Mouse (Mus musculus) midbrain, embryonic 16.5 days (tissue): ENCODE measurements at regions not wholly inside any gene's neighbourhood (a gene's known extent, or its start where the extent isn't known, plus 50 kb on each side); places are given as distances from the start of the nearest gene placed in this dataset.
"Not testable (repeated sequence)": the region's sequence is repeated elsewhere in the genome, so short reads cannot be mapped to it uniquely, and the experiment has no call there.

Experiments used
- ATAC-seq: fragments of 200-750 bp; cut with Nextera tagmentation; 2 replicates; pipeline ENCODE4 v1.8.0; 2017; ENCODE audit warnings: moderate TSS enrichment
- H3K27ac ChIP-seq: fragments of 300-500 bp; sonication (generic); 2 replicates; pipeline ENCODE4 v1.5.1; 2014; ENCODE audit warnings: mild to moderate bottlenecking, low read length, mixed read lengths
- H3K27me3 ChIP-seq: fragments of 300-500 bp; sonication (generic); 2 replicates; pipeline ENCODE4 v1.6.1; 2014; ENCODE audit warnings: low read depth, low read length, mixed read lengths; ENCODE audit not compliant: control insufficient read depth, insufficient read depth
- H3K36me3 ChIP-seq: fragments of 300-500 bp; sonication (generic); 2 replicates; pipeline ENCODE4 v1.6.1; 2014; ENCODE audit warnings: mild to moderate bottlenecking, low read length, moderate library complexity, mixed read lengths; ENCODE audit not compliant: control insufficient read depth, insufficient read depth
- H3K4me1 ChIP-seq: fragments of 300-500 bp; sonication (generic); 2 replicates; pipeline ENCODE4 v1.6.1; 2014; ENCODE audit warnings: mild to moderate bottlenecking, low read length, mixed read lengths; ENCODE audit not compliant: control insufficient read depth, insufficient read depth
- H3K4me2 ChIP-seq: fragments of 300-500 bp; sonication (generic); 2 replicates; pipeline ENCODE4 v1.6.1; 2014; ENCODE audit warnings: mild to moderate bottlenecking, low read length, mixed read lengths
- H3K4me3 ChIP-seq: fragments of 300-500 bp; sonication (generic); 2 replicates; pipeline ENCODE4 v1.5.1; 2014; ENCODE audit warnings: low read depth, mild to moderate bottlenecking, low read length, moderate library complexity, mixed read lengths
- H3K9ac ChIP-seq: fragments of 300-500 bp; sonication (generic); 2 replicates; pipeline ENCODE4 v1.6.1; 2014; ENCODE audit warnings: low read depth, low read length, mixed read lengths
- H3K9me3 ChIP-seq: fragments of 300-500 bp; sonication (generic); replicated peaks from 2 replicates; pipeline ENCODE4 v1.6.1; 2014; ENCODE audit warnings: mild to moderate bottlenecking, low read length, mixed read lengths; ENCODE audit not compliant: control insufficient read depth, poor library complexity, severe bottlenecking
- WGBS: fragments of 180-500 bp; shearing (Covaris S2); extraction: QIAGEN DNeasy Blood & Tissue Kit; methylation state at CpG from one replicate; pipeline ENCODE4 v1.1.7; 2014; 5-methylcytosine and 5-hydroxymethylcytosine counted together

- no peak overlapping the region for H3K9ac ChIP-seq
- H3K27ac ChIP-seq = no peak overlapping the region
- no peaks in the 10 kb centered on the region for H3K27me3 ChIP-seq
- no peaks in the 10 kb centered on the region for H3K4me1 ChIP-seq
- H3K36me3 ChIP-seq = no peaks in the 10 kb centered on the region
- no peak overlapping the region for H3K4me3 ChIP-seq
- ATAC-seq = no peak
- no peaks in the 10 kb centered on the region for H3K9me3 ChIP-seq
- H3K4me2 ChIP-seq = no peak overlapping the region
- WGBS = 80% methylated on average over 3 of the region's 3 CpGs
Observed at GRCm38 (mm10) chr14:86599511-86599910, 541.5 kb downstream of the Diaph3 start.

GRCm38 (mm10) chr14:86588525-86588924 lies 552.5 kb downstream of the Diaph3 start:
- no peak overlapping the region for H3K27ac ChIP-seq
- H3K4me3 ChIP-seq = no peak overlapping the region
- H3K9me3 ChIP-seq = no peaks in the 10 kb centered on the region
- H3K4me2 ChIP-seq = no peak overlapping the region
- no peak for ATAC-seq
- H3K36me3 ChIP-seq = no peaks in the 10 kb centered on the region
- H3K9ac ChIP-seq = no peak overlapping the region
- H3K4me1 ChIP-seq = no peaks in the 10 kb centered on the region
- no peaks in the 10 kb centered on the region for H3K27me3 ChIP-seq
- WGBS = 90% methylated on average over 2 of the region's 2 CpGs

GRCm38 (mm10) chr14:86585959-86586358 lies 555.1 kb downstream of the Diaph3 start:
- 42% methylated on average over 5 of the region's 5 CpGs for WGBS
- not testable (repeated sequence) for H3K27me3 ChIP-seq, H3K36me3 ChIP-seq, ATAC-seq, H3K4me2 ChIP-seq, H3K4me3 ChIP-seq, H3K4me1 ChIP-seq, H3K27ac ChIP-seq, H3K9ac ChIP-seq, H3K9me3 ChIP-seq

DNA sequence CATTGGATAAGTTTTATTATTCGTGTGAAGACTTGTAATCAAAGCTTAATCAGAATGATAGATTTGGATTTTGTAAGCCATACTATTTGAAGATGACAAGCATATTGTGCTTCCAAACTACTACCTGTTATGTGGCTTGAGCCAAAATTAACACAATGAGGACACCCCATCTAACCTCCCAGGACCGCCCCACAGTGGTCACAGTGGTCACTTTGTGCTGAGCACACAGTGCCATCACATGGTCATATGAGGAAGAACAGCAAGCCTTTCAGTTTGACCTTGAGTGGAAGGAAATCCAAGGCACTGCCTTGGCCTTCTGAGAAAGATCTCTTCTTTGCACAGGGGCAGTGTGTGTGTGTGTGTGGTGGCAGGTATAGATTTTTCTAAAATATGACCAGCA lies 578.3 kb downstream of the Diaph3 start:
- WGBS = 61% methylated on average over 2 of the region's 2 CpGs
- Histone ChIP-seq H3K27ac (no peak overlapping the region), H3K9me3 (no peaks in the 10 kb centered on the region), H3K36me3 (no peaks in the 10 kb centered on the region), H3K27me3 (no peaks in the 10 kb centered on the region), H3K4me2 (no peak overlapping the region), H3K4me3 (no peak overlapping the region), H3K9ac (no peak overlapping the region), H3K4me1 (no peaks in the 10 kb centered on the region)
- ATAC-seq = no peak

GRCm38 (mm10) chr14:86537992-86538391 lies 603.0 kb downstream of the Diaph3 start:
- WGBS = 59% methylated on average over 5 of the region's 5 CpGs
- ATAC-seq = no peak
- Histone ChIP-seq H3K27me3 (no peaks in the 10 kb centered on the region), H3K4me2 (no peak overlapping the region), H3K36me3 (no peaks in the 10 kb centered on the region), H3K4me3 (no peak overlapping the region), H3K4me1 (no peaks in the 10 kb centered on the region), H3K9me3 (no peaks in the 10 kb centered on the region), H3K9ac (no peak overlapping the region), H3K27ac (no peak overlapping the region)

DNA sequence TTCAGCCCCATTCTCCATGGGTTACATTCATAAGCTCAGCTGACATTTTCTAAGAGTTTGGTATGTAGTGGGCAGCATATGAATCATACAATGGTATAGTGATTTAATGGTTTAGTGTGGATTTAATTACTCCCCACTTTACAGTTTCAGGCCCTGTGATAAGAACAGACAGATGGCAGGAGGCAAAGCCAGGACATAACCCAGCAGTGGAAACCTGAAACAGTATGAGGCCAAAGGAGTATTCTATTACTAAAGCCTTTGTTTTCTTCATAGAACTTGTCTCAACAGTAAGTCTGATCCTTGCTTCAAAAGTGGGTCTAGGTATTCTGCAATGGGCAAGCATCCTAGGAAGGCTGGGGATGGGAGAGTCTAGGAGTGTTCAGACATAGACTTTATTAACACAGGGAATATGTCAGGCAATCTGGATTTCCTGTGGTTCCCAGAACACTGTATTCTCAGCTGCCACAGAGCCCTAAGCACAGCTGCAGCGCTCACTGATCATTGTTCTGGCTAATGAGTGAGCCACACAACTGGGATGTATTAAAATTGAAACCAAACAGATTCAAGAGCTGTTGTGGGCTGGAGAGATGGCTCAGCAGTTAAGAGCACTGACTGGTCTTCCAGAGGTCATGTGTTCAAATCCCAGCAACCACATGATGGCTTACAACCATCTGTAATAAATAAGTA lies 604.6 kb downstream of the Diaph3 start:
- 80% methylated on average over 1 of the region's 1 CpGs for WGBS
- Histone ChIP-seq H3K4me2 (no peak overlapping the region), H3K4me3 (no peak overlapping the region), H3K9me3 (no peaks in the 10 kb centered on the region), H3K27me3 (no peaks in the 10 kb centered on the region), H3K27ac (no peak overlapping the region), H3K9ac (no peak overlapping the region), H3K4me1 (no peaks in the 10 kb centered on the region), H3K36me3 (no peaks in the 10 kb centered on the region)
- no peak for ATAC-seq

GRCm38 (mm10) chr14:86510408-86510807 lies 630.6 kb downstream of the Diaph3 start:
- no peaks in the 10 kb centered on the region for H3K27me3 ChIP-seq
- H3K4me2 ChIP-seq = no peak overlapping the region
- no peak for ATAC-seq
- H3K36me3 ChIP-seq = no peaks in the 10 kb centered on the region
- H3K9ac ChIP-seq = no peak overlapping the region
- H3K27ac ChIP-seq = no peak overlapping the region
- no peaks in the 10 kb centered on the region for H3K9me3 ChIP-seq
- H3K4me1 ChIP-seq = no peaks in the 10 kb centered on the region
- no peak overlapping the region for H3K4me3 ChIP-seq
- 94% methylated on average over 9 of the region's 9 CpGs for WGBS

- Histone ChIP-seq H3K4me1 (no peaks in the 10 kb centered on the region), H3K9me3 (no peaks in the 10 kb centered on the region), H3K36me3 (no peaks in the 10 kb centered on the region), H3K4me3 (no peak overlapping the region), H3K27ac (no peak overlapping the region), H3K27me3 (no peaks in the 10 kb centered on the region), H3K9ac (no peak overlapping the region), H3K4me2 (no peak overlapping the region)
- ATAC-seq = no peak
- 72% methylated on average over 6 of the region's 6 CpGs for WGBS
Observed at GRCm38 (mm10) chr14:86509686-86510085, 631.3 kb downstream of the Diaph3 start.

DNA sequence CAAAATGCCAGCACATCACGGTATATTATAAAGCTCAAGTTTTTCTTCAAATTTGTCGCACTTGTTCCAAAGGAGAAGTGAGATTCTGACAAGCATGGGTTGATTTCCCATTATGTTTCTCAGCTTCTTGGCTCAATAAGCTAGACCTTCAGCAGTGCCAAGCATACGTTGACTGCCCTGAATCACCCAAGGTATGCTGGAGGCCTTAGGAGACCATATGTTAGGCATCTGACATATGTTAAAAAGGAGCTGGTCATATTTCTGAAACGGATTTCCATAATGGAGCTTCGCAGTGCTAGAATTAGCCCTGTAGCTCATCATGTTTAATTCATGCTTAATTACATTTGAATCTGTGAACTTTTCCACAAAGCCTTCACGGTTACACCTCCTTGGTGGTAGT lies 634.7 kb downstream of the Diaph3 start:
- Histone ChIP-seq H3K27ac (no peak overlapping the region), H3K27me3 (no peaks in the 10 kb centered on the region), H3K36me3 (no peaks in the 10 kb centered on the region), H3K9ac (no peak overlapping the region), H3K4me1 (no peaks in the 10 kb centered on the region), H3K9me3 (no peaks in the 10 kb centered on the region), H3K4me3 (no peak overlapping the region), H3K4me2 (no peak overlapping the region)
- no peak for ATAC-seq
- WGBS = 62% methylated on average over 6 of the region's 6 CpGs
